Mouse (Mus musculus) kidney, adult 2 months (tissue): ENCODE measurements at regions not wholly inside any gene's neighbourhood (a gene's known extent, or its start where the extent isn't known, plus 50 kb on each side); places are given as distances from the start of the nearest gene placed in this dataset.

Experiments
- DNase-seq: peaks from one replicate; pipeline ENCODE4 v3.0.0; 2021
- H3K27ac ChIP-seq: fragments of 200-500 bp; 2 replicates; pipeline ENCODE4 v1.5.1; 2012; ENCODE audit warnings: low read depth, low read length, control low read depth, inconsistent platforms; ENCODE audit not compliant: insufficient read depth
- H3K27me3 ChIP-seq: fragments of 200-500 bp; replicated peaks from 2 replicates; pipeline ENCODE4 v1.6.1; 2012; ENCODE audit warnings: mild to moderate bottlenecking, moderate library complexity, low read length, inconsistent platforms; ENCODE audit not compliant: control insufficient read depth, insufficient read depth
- H3K36me3 ChIP-seq: fragments of 200-500 bp; 2 replicates; pipeline ENCODE4 v1.6.1; 2012; ENCODE audit warnings: mild to moderate bottlenecking, moderate library complexity, low read length, inconsistent platforms; ENCODE audit not compliant: control insufficient read depth, insufficient read depth
- H3K4me1 ChIP-seq: fragments of 200-500 bp; 2 replicates; pipeline ENCODE4 v1.6.1; 2011; ENCODE audit warnings: low read length; ENCODE audit not compliant: control insufficient read depth, insufficient read depth
- H3K4me3 ChIP-seq: fragments of 200-500 bp; 2 replicates; pipeline ENCODE4 v1.5.1; 2011; ENCODE audit warnings: mild to moderate bottlenecking, low read depth, low read length, control low read depth; ENCODE audit not compliant: insufficient read depth
- CTCF ChIP-seq: fragments of 200-500 bp; conservative IDR thresholded peaks from 2 replicates; pipeline ENCODE4 v1.5.1; 2011; ENCODE audit warnings: low read depth, mild to moderate bottlenecking, control low read depth, low read length, moderate library complexity, mixed read lengths; ENCODE audit not compliant: insufficient read depth, insufficient read length
- POLR2A ChIP-seq: fragments of 200-500 bp; IDR thresholded peaks from one replicate; pipeline ENCODE4 v1.6.1; 2011; ENCODE audit warnings: low read depth, low read length, control low read depth
- WGBS: fragments of 180-500 bp; shearing (Covaris S2); methylation state at CpG from one replicate; pipeline ENCODE4 v1.1.7; 2018; 5-methylcytosine and 5-hydroxymethylcytosine counted together

DNA sequence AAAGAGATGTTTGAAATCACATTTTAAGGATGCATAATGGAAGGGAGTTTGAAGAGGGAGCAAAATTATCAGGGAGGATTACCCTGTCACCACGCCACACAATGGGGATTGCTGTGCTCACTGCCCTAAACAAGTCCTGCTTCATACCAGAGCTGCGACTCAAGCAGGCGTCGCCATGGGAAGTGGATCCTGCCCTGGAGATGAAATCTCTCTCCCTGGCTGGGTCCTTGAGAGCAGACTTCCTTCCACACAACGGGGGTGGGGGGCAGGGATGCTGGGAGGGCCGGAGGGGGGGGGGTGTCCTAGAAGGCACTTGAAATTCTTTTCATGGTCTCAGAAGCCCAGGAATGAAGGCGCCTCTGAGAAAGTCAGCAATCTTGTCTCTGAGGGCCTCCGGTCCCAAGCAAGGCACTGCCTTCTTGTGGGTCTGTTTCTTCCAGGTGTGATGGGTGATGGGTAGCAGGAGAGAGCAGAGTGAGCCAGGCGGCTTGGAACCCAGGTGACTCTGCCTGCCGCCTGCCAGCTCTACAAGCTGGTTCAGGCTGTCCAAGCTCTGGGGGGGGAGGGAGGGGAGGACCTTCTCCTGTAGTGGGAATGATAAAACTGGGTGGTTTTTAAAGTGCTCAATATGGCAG lies 51.7 kb upstream of the Foxe1 start:
- H3K27ac ChIP-seq = no peak overlapping the region
- WGBS = 46% methylated on average over 10 of the region's 10 CpGs
- H3K4me3 ChIP-seq = no peak overlapping the region
- DNase-seq = no peak
- no peaks in the 10 kb centered on the region for H3K36me3 ChIP-seq
- H3K27me3 ChIP-seq = no peaks in the 10 kb centered on the region
- TF ChIP-seq CTCF (no peak), POLR2A (no peak)
- H3K4me1 ChIP-seq = no peaks in the 10 kb centered on the region
